Mouse (Mus musculus): Measurements from ENCODE around the gene Ntm. TPM values are rescaled to one million over a fixed set of nuclear protein-coding genes. Genes with fewer than 3 reads are reported as not detected.

Gene Ntm
- polyA plus RNA-seq, 1 experiment from 2014 or later, result 0.76 TPM

GRCm38 (mm10) chr9:29848735-29849455, 114.0 kb downstream of the Ntm start:
- DNase-seq (ENCODE audit: low spot score), result no peak
- Histone ChIP-seq H3K27ac (ENCODE audit: low read length) (no peak overlapping the region), H3K36me3 (ENCODE audit: insufficient read depth, low read length) (no peaks in the 10 kb centered on the region), H3K9ac (replicated peaks; ENCODE audit: low read depth) (no peak overlapping the region), H3K4me2 (replicated peaks; ENCODE audit: low read depth, low read length) (no peak overlapping the region), H3K4me3 (ENCODE audit: low read depth, low read length) (no peak overlapping the region), H3K4me1 (ENCODE audit: insufficient read depth, low read depth, low read length) (no peaks in the 10 kb centered on the region), H3K9me3 (ENCODE audit: low read length) (no peaks in the 10 kb centered on the region), H3K27me3 (replicated peaks; ENCODE audit: insufficient read depth, low read length) (no peaks in the 10 kb centered on the region)
- no peak for ATAC-seq
- 54% methylated on average over 8 of the region's 8 CpGs for WGBS
- no peak for TF ChIP-seq CTCF (IDR thresholded peaks at IDR 0.05)
- TF ChIP-seq EP300 (IDR thresholded peaks at IDR 0.05), result no peak

- H3K9me3 ChIP-seq (ENCODE audit: low read length), result no peaks in the 10 kb centered on the region
- H3K27ac ChIP-seq (ENCODE audit: low read length), result no peak overlapping the region
- DNase-seq (ENCODE audit: low spot score) (no peak), ATAC-seq (no peak)
- no peak overlapping the region for H3K4me2 ChIP-seq (replicated peaks; ENCODE audit: low read depth, low read length)
- no peak for TF ChIP-seq EP300 (IDR thresholded peaks at IDR 0.05)
- no peak for TF ChIP-seq CTCF (IDR thresholded peaks at IDR 0.05)
- no peaks in the 10 kb centered on the region for H3K36me3 ChIP-seq (ENCODE audit: insufficient read depth, low read length)
- no peak overlapping the region for H3K4me3 ChIP-seq (ENCODE audit: low read depth, low read length)
- no peaks in the 10 kb centered on the region for H3K4me1 ChIP-seq (ENCODE audit: insufficient read depth, low read depth, low read length)
- WGBS, result 80% methylated on average over 6 of the region's 6 CpGs
- no peak overlapping the region for H3K9ac ChIP-seq (replicated peaks; ENCODE audit: low read depth)
- no peaks in the 10 kb centered on the region for H3K27me3 ChIP-seq (replicated peaks; ENCODE audit: insufficient read depth, low read length)
Measured at GRCm38 (mm10) chr9:29837344-29837743, 125.6 kb downstream of the Ntm start.

GRCm38 (mm10) chr9:29834911-29835310, 128.0 kb downstream of the Ntm start:
- H3K27me3 ChIP-seq (replicated peaks; ENCODE audit: insufficient read depth, low read length), result no peaks in the 10 kb centered on the region
- WGBS, result 71% methylated on average over 5 of the region's 5 CpGs
- no peaks in the 10 kb centered on the region for H3K4me1 ChIP-seq (ENCODE audit: insufficient read depth, low read depth, low read length)
- DNase-seq (ENCODE audit: low spot score) (no peak), ATAC-seq (no peak)
- H3K4me3 ChIP-seq (ENCODE audit: low read depth, low read length), result no peak overlapping the region
- H3K9ac ChIP-seq (replicated peaks; ENCODE audit: low read depth), result no peak overlapping the region
- H3K36me3 ChIP-seq (ENCODE audit: insufficient read depth, low read length), result no peaks in the 10 kb centered on the region
- H3K27ac ChIP-seq (ENCODE audit: low read length), result no peak overlapping the region
- TF ChIP-seq EP300 (IDR thresholded peaks at IDR 0.05) (no peak), CTCF (IDR thresholded peaks at IDR 0.05) (no peak)
- no peaks in the 10 kb centered on the region for H3K9me3 ChIP-seq (ENCODE audit: low read length)
- no peak overlapping the region for H3K4me2 ChIP-seq (replicated peaks; ENCODE audit: low read depth, low read length)

GRCm38 (mm10) chr9:29833781-29834180, 129.2 kb downstream of the Ntm start:
- no peak overlapping the region for H3K9ac ChIP-seq (replicated peaks; ENCODE audit: low read depth)
- H3K9me3 ChIP-seq (ENCODE audit: low read length), result no peaks in the 10 kb centered on the region
- DNase-seq (ENCODE audit: low spot score) (no peak), ATAC-seq (no peak)
- H3K27me3 ChIP-seq (replicated peaks; ENCODE audit: insufficient read depth, low read length), result no peaks in the 10 kb centered on the region
- no peak overlapping the region for H3K27ac ChIP-seq (ENCODE audit: low read length)
- no peak overlapping the region for H3K4me2 ChIP-seq (replicated peaks; ENCODE audit: low read depth, low read length)
- WGBS, result 54% methylated on average over 2 of the region's 2 CpGs
- no peak overlapping the region for H3K4me3 ChIP-seq (ENCODE audit: low read depth, low read length)
- TF ChIP-seq EP300 (IDR thresholded peaks at IDR 0.05), result no peak
- TF ChIP-seq CTCF (IDR thresholded peaks at IDR 0.05), result no peak
- H3K36me3 ChIP-seq (ENCODE audit: insufficient read depth, low read length), result no peaks in the 10 kb centered on the region
- H3K4me1 ChIP-seq (ENCODE audit: insufficient read depth, low read depth, low read length), result no peaks in the 10 kb centered on the region

- H3K4me1 ChIP-seq (ENCODE audit: insufficient read depth, low read depth, low read length), result no peaks in the 10 kb centered on the region
- H3K9me3 ChIP-seq (ENCODE audit: low read length), result no peaks in the 10 kb centered on the region
- DNase-seq (ENCODE audit: low spot score) (no peak), ATAC-seq (no peak)
- no peaks in the 10 kb centered on the region for H3K36me3 ChIP-seq (ENCODE audit: insufficient read depth, low read length)
- WGBS, result 28% methylated on average over 5 of the region's 5 CpGs
- H3K27me3 ChIP-seq (replicated peaks; ENCODE audit: insufficient read depth, low read length), result no peaks in the 10 kb centered on the region
- H3K9ac ChIP-seq (replicated peaks; ENCODE audit: low read depth), result no peak overlapping the region
- no peak overlapping the region for H3K4me2 ChIP-seq (replicated peaks; ENCODE audit: low read depth, low read length)
- TF ChIP-seq CTCF (IDR thresholded peaks at IDR 0.05) (no peak), EP300 (IDR thresholded peaks at IDR 0.05) (no peak)
- H3K27ac ChIP-seq (ENCODE audit: low read length), result no peak overlapping the region
- H3K4me3 ChIP-seq (ENCODE audit: low read depth, low read length), result no peak overlapping the region
Measured at GRCm38 (mm10) chr9:29827240-29827660, 135.7 kb downstream of the Ntm start.

- Histone ChIP-seq H3K4me1 (ENCODE audit: insufficient read depth, low read depth, low read length) (no peaks in the 10 kb centered on the region), H3K4me2 (replicated peaks; ENCODE audit: low read depth, low read length) (no peak overlapping the region), H3K27ac (ENCODE audit: low read length) (no peak overlapping the region), H3K9me3 (ENCODE audit: low read length) (no peaks in the 10 kb centered on the region), H3K4me3 (ENCODE audit: low read depth, low read length) (no peak overlapping the region), H3K9ac (replicated peaks; ENCODE audit: low read depth) (no peak overlapping the region), H3K27me3 (replicated peaks; ENCODE audit: insufficient read depth, low read length) (no peaks in the 10 kb centered on the region), H3K36me3 (ENCODE audit: insufficient read depth, low read length) (no peaks in the 10 kb centered on the region)
- TF ChIP-seq EP300 (IDR thresholded peaks at IDR 0.05) (no peak), CTCF (IDR thresholded peaks at IDR 0.05) (no peak)
- DNase-seq (ENCODE audit: low spot score), result no peak
- no peak for ATAC-seq
- 84% methylated on average over 5 of the region's 5 CpGs for WGBS
Measured at GRCm38 (mm10) chr9:29825236-29825635, 137.7 kb downstream of the Ntm start.
